Mouse (Mus musculus): ENCODE measurements around the gene Alg1.

- TF ChIP-seq CTCF (IDR thresholded peaks at IDR 0.05; ENCODE audit: low read depth): no peak
- TF ChIP-seq EP300 (IDR thresholded peaks at IDR 0.05; ENCODE audit: low read depth): no peak
Observed at GRCm38 (mm10) chr16:5184956-5185355, 48.5 kb upstream of the Alg1 start.

Data from liver, postnatal 0 days (tissue).